Mouse (Mus musculus): ENCODE measurements around the gene Dnaic2. TPM values are rescaled to one million over a fixed set of nuclear protein-coding genes. Genes with fewer than 3 reads are reported as not detected.

The Dnaic2 gene
- total and polyA plus RNA-seq, 3 experiments: 0.59 to 0.93 (median 0.83) TPM

DNA sequence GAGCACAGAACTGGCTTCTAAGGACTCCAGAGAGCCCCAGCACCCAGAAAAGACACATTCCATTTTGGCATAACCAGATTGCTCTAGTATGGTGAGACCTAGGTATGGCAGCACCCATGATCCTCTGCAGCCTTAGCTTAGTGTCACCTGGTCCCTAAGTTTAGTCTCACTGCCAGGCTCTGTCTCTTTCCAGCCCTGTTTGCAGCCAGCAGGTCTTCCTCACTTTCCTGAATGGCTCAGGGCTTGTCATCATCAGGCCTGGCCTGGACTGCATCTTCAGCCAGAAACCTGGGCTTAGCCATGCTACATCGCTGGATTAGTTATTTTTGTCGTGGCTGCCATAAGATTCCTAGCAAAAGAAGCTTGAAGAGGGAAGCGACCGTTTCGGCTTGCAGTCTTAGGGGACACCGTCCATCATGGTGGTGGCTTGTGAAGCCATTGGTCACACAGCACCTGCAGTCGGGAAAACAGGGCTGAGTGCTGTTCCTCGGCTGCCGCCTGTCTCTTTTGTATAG, 41.6 kb upstream of the Dnaic2 start:
- dilution Hi-C loops (cut with MboI; ENCODE audit: extremely low pct_ligation_motif_present, extremely low pct_unique_long_range_greater_than_20kb, low sequenced_read_pairs): no loop called here
- no peak for DNase-seq (ENCODE audit: extremely low read depth)
- no peak overlapping the region for H3K27ac ChIP-seq (ENCODE audit: insufficient read depth, low read depth)
- H3K79me2 ChIP-seq (replicated peaks; ENCODE audit: control insufficient read depth, extremely low read depth, insufficient read depth, poor library complexity, severe bottlenecking): no peaks in the 10 kb centered on the region
- no peak for TF ChIP-seq RAD21 (IDR thresholded peaks at IDR 0.05; ENCODE audit: low read depth, low read length)
- TF ChIP-seq NRF1 (IDR thresholded peaks at IDR 0.05; ENCODE audit: low read depth, low read length): no peak
- TF ChIP-seq ZC3H11A (IDR thresholded peaks at IDR 0.05; ENCODE audit: low read depth, low read length): no peak
- no peak for TF ChIP-seq MYC (IDR thresholded peaks at IDR 0.05; ENCODE audit: low read depth, low read length)
- no peak for TF ChIP-seq NELFE (IDR thresholded peaks at IDR 0.05; ENCODE audit: low read depth, low read length)
- no peak for TF ChIP-seq CTCF (conservative IDR thresholded peaks at IDR 0.05 in 1 of 2, IDR thresholded peaks at IDR 0.05 in 1 of 2; ENCODE audit: low read depth in 2 of 2, low read length in 2 of 2)
- no peak for TF ChIP-seq SIN3A (IDR thresholded peaks at IDR 0.05; ENCODE audit: low read length)
- no peak for TF ChIP-seq ZNF384 (IDR thresholded peaks at IDR 0.05; ENCODE audit: low read depth, low read length)
- no peak for TF ChIP-seq MAFK (IDR thresholded peaks at IDR 0.05; ENCODE audit: insufficient replicate concordance, low read length)
- TF ChIP-seq E2F4 (IDR thresholded peaks at IDR 0.05; ENCODE audit: insufficient replicate concordance, low read depth, low read length): no peak
- no peak for TF ChIP-seq MEF2A (IDR thresholded peaks at IDR 0.05; ENCODE audit: borderline replicate concordance, low read depth, low read length)
- TF ChIP-seq JUN (IDR thresholded peaks at IDR 0.05; ENCODE audit: insufficient read depth, low read depth, low read length): no peak
- no peak for TF ChIP-seq TBP (conservative IDR thresholded peaks at IDR 0.05; ENCODE audit: low read depth, low read length)
- no peak for TF ChIP-seq POLR2AphosphoS2 (IDR thresholded peaks at IDR 0.05; ENCODE audit: low read depth, low read length)
- no peak for TF ChIP-seq CHD2 (IDR thresholded peaks at IDR 0.05; ENCODE audit: low read length)
- no peak for TF ChIP-seq PAX5 (IDR thresholded peaks at IDR 0.05; ENCODE audit: low read length)
- no peak for TF ChIP-seq ZKSCAN1 (IDR thresholded peaks at IDR 0.05; ENCODE audit: borderline replicate concordance, low read depth, low read length)
- H3K9ac ChIP-seq (ENCODE audit: insufficient read depth, low read depth): no peak overlapping the region
- H3K4me1 ChIP-seq (ENCODE audit: control insufficient read depth in 1 of 2, insufficient read depth in 2 of 2): peaks cover 5 to 41% of the 10 kb centered on the region in 2 experiments
- in situ Hi-C loops (cut with MboI; ENCODE audit: low pct_ligation_motif_present, low pct_unique_long_range_greater_than_20kb, low sequenced_read_pairs): no loop called here
- H3K9me3 ChIP-seq (replicated peaks; ENCODE audit: low read length): no peaks in the 10 kb centered on the region
- H3K36me3 ChIP-seq (replicated peaks in 1 of 2; ENCODE audit: control insufficient read depth in 1 of 2, insufficient read depth in 1 of 2, low read length in 1 of 2): peaks cover 0 to 32% of the 10 kb centered on the region in 2 experiments
- H3K4me2 ChIP-seq (ENCODE audit: insufficient read depth, low read depth, poor library complexity, severe bottlenecking): no peak overlapping the region
- no peaks in the 10 kb centered on the region for H3K27me3 ChIP-seq (replicated peaks)
- H3K4me3 ChIP-seq (replicated peaks in 1 of 3; ENCODE audit: low read depth in 2 of 3, low read length in 2 of 3, poor library complexity in 1 of 3): no peak overlapping the region

DNA sequence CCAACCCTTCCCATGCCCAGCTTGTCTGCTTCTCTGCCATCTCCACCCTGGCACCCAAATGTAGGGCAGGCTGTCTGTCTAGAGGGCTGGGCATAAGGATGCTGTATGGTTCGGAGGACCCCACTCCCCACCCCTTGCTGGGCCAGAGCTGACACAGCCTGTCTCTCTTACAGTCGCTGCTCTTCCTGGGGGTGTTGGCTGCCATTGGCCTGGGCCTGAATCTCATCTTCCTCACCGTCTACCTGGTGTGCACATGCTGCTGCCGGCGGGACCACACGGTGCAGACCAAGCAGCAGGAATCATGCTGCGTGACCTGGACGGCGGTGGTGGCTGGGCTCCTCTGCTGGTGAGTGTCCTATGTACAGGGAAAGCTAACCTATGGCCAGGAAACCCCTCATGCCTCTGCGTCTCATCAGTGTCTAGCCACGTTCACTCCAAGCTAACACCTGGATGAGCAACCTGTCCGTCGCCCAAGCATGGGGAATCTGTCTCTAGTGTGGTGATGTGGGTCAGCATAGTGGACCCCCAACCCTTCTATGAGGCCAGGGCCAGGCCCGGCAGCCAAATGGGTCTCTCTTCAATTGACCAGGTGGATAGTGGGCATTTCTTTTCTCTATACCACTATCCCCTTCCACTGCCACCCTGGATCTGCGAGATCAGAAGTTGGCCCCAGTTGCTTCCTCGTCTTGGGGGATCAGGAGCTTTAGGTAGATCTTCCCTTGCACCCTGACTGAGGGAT, 40.8 kb upstream of the Dnaic2 start:
- H3K9ac ChIP-seq (ENCODE audit: insufficient read depth, low read depth): no peak overlapping the region
- dilution Hi-C loops (cut with MboI; ENCODE audit: extremely low pct_ligation_motif_present, extremely low pct_unique_long_range_greater_than_20kb, low sequenced_read_pairs) (no loop called here), in situ Hi-C loops (cut with MboI; ENCODE audit: low pct_ligation_motif_present, low pct_unique_long_range_greater_than_20kb, low sequenced_read_pairs) (no loop called here)
- H3K9me3 ChIP-seq (replicated peaks; ENCODE audit: low read length): no peaks in the 10 kb centered on the region
- H3K36me3 ChIP-seq (replicated peaks in 1 of 2; ENCODE audit: control insufficient read depth in 1 of 2, insufficient read depth in 1 of 2, low read length in 1 of 2): peaks cover 0 to 28% of the 10 kb centered on the region in 2 experiments
- TF ChIP-seq E2F4 (IDR thresholded peaks at IDR 0.05; ENCODE audit: insufficient replicate concordance, low read depth, low read length): no peak
- no peak for TF ChIP-seq ELF1 (IDR thresholded peaks at IDR 0.05; ENCODE audit: low read depth, low read length)
- no peak for TF ChIP-seq IRF4 (IDR thresholded peaks at IDR 0.05; ENCODE audit: low read depth, low read length)
- no peak for TF ChIP-seq MYC (IDR thresholded peaks at IDR 0.05; ENCODE audit: low read depth, low read length)
- no peak for TF ChIP-seq USF1 (IDR thresholded peaks at IDR 0.05; ENCODE audit: low read depth, low read length)
- no peak for TF ChIP-seq ZC3H11A (IDR thresholded peaks at IDR 0.05; ENCODE audit: low read depth, low read length)
- TF ChIP-seq ZMIZ1 (IDR thresholded peaks at IDR 0.05; ENCODE audit: low read depth, low read length): no peak
- TF ChIP-seq NELFE (IDR thresholded peaks at IDR 0.05; ENCODE audit: low read depth, low read length): no peak
- TF ChIP-seq KAT2A (IDR thresholded peaks at IDR 0.05; ENCODE audit: insufficient replicate concordance, low read length): no peak
- no peak for TF ChIP-seq BHLHE40 (IDR thresholded peaks at IDR 0.05; ENCODE audit: low read depth, low read length)
- TF ChIP-seq CTCF (conservative IDR thresholded peaks at IDR 0.05 in 1 of 2, IDR thresholded peaks at IDR 0.05 in 1 of 2; ENCODE audit: low read depth in 2 of 2, low read length in 2 of 2): no peak
- peaks cover 5 to 37% of the 10 kb centered on the region in 2 experiments for H3K4me1 ChIP-seq (ENCODE audit: control insufficient read depth in 1 of 2, insufficient read depth in 2 of 2)
- DNase-seq (ENCODE audit: extremely low read depth): no peak
- no peak overlapping the region for H3K4me2 ChIP-seq (ENCODE audit: insufficient read depth, low read depth, poor library complexity, severe bottlenecking)
- no peaks in the 10 kb centered on the region for H3K27me3 ChIP-seq (replicated peaks)
- H3K27ac ChIP-seq (ENCODE audit: insufficient read depth, low read depth): no peak overlapping the region
- no peaks in the 10 kb centered on the region for H3K79me2 ChIP-seq (replicated peaks; ENCODE audit: control insufficient read depth, extremely low read depth, insufficient read depth, poor library complexity, severe bottlenecking)
- no peak overlapping the region for H3K4me3 ChIP-seq (replicated peaks in 1 of 3; ENCODE audit: low read depth in 2 of 3, low read length in 2 of 3, poor library complexity in 1 of 3)
